Mouse (Mus musculus): Measurements from ENCODE around the gene Prune2.

- TF ChIP-seq EP300 (IDR thresholded peaks at IDR 0.05) (no peak), CTCF (IDR thresholded peaks at IDR 0.05) (no peak)
Measured at GRCm38 (mm10) chr19:16994260-16994659, 38.3 kb downstream of the Prune2 start.
